18 mouse cellular contexts compared by ENCODE assay signal in the genomic region with DNA sequence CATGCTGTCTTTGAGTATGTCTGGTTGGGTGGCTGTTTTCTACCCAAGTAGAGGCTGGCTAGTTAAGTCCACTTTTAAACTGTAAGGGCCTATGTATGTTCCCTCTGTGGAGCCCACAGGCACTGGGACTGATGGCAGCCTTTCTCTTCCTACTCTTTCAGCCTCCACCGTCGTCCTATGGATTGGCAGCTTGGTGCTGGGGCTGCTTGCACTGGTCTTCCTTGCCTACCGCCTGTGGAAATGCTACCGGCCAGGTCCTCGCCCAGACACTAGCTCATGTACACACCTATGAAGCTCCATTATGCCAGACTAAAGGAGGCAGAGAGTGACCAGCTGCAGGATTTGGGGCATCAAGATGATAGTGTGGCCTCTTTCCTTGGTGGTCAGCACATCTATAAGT. TPM values are rescaled to one million over a fixed set of nuclear protein-coding genes. Genes with fewer than 3 reads are reported as not detected.
A peak's percentile ranks its signal among the peaks of the same experiment; 100 is the strongest.
DNase-seq lines count a peak whose midpoint lies in the region; ATAC-seq and TF ChIP-seq lines count a peak whose summit lies in the region.
"Had no signal": no experiment of that assay in that cellular context is flagged by ENCODE, and none has a peak within 500 bp of the region (broad histone marks: within the 10 kb centered on the region; RNA-seq: fewer than 3 reads in every experiment).

No protein-coding gene starts in this region.

- 0 out of 2 replicates have a peak, but pooled peaks cover 2% of the 10 kb centered on the region for H3K36me3 ChIP-seq in forebrain, embryonic 14.5 days (ENCODE audit: control insufficient read depth, insufficient read depth, low read length)
- H3K36me3 ChIP-seq in midbrain, embryonic 10.5 days: peaks cover 17% of the 10 kb centered on the region
- H3K36me3 ChIP-seq in neural tube, embryonic 14.5 days (ENCODE audit: control insufficient read depth, insufficient read depth, low read length): no peaks in the 10 kb centered on the region
- H3K36me3 ChIP-seq: stomach, embryonic 15.5 days had no signal

- H3K9ac ChIP-seq in forebrain, embryonic 14.5 days (ENCODE audit: low read length): 0 out of 2 replicates have a peak overlapping the region, but pooled peaks have one; percentile 43
- H3K9ac ChIP-seq in neural tube, embryonic 14.5 days (replicated peaks; ENCODE audit: low read depth, low read length): 0 out of 2 replicates have a peak overlapping the region, but pooled peaks have one; percentile 5
- H3K9ac ChIP-seq: stomach, embryonic 15.5 days had no signal

- WGBS in forebrain, embryonic 14.5 days: 82% methylated on average over 5 of the region's 5 CpGs
- 86% methylated on average over 5 of the region's 5 CpGs for WGBS in midbrain, embryonic 10.5 days
- 86% methylated on average over 5 of the region's 5 CpGs for WGBS in neural tube, embryonic 14.5 days

- H3K4me3 ChIP-seq in layer of hippocampus, adult 2 months: no peak overlapping the region
- peak overlapping the region; percentile 93 for H3K4me3 ChIP-seq in forebrain, embryonic 14.5 days (ENCODE audit: low read depth, low read length)
- H3K4me3 ChIP-seq in midbrain, embryonic 10.5 days: peak overlapping the region; percentile 96; the same call in 1 of the 2 replicates
- H3K4me3 ChIP-seq in neural tube, embryonic 14.5 days (ENCODE audit: low read depth, low read length): no peak overlapping the region; the same call in 1 of the 2 replicates

- no peaks in the 10 kb centered on the region for H3K27me3 ChIP-seq in forebrain, embryonic 14.5 days (replicated peaks; ENCODE audit: control insufficient read depth, insufficient read depth, low read length)
- H3K27me3 ChIP-seq in midbrain, embryonic 10.5 days (ENCODE audit: low read depth, poor library complexity, severe bottlenecking): 0 out of 2 replicates have a peak, but pooled peaks cover 5% of the 10 kb centered on the region
- H3K27me3 ChIP-seq in neural tube, embryonic 14.5 days (ENCODE audit: control insufficient read depth, insufficient read depth, low read length): no peaks in the 10 kb centered on the region
- H3K27me3 ChIP-seq: stomach, embryonic 15.5 days had no signal

- peak overlapping the region; percentile 96 for H3K27ac ChIP-seq in layer of hippocampus, adult 2 months
- peak overlapping the region; percentile 55; the same call in 1 of the 2 replicates for H3K27ac ChIP-seq in forebrain, embryonic 14.5 days (ENCODE audit: low read depth, low read length)
- H3K27ac ChIP-seq in midbrain, embryonic 10.5 days (replicated peaks): peak overlapping the region; percentile 98
- peak overlapping the region; percentile 97 for H3K27ac ChIP-seq in neural tube, embryonic 14.5 days (ENCODE audit: low read depth, low read length)
- H3K27ac ChIP-seq: kidney, postnatal 0 days had no signal

- no peaks in the 10 kb centered on the region for H3K9me3 ChIP-seq in forebrain, embryonic 14.5 days (replicated peaks; ENCODE audit: control insufficient read depth, low read length)
- no peaks in the 10 kb centered on the region for H3K9me3 ChIP-seq in midbrain, embryonic 10.5 days (replicated peaks)
- no peaks in the 10 kb centered on the region for H3K9me3 ChIP-seq in neural tube, embryonic 14.5 days (ENCODE audit: control insufficient read depth, low read length)
- H3K9me3 ChIP-seq: stomach, embryonic 15.5 days had no signal

- no peak for DNase-seq in layer of hippocampus, adult 2 months (ENCODE audit: low spot score in 2 of 2)
- no peak for DNase-seq in layer of hippocampus, postnatal 10 days (ENCODE audit: low spot score in 2 of 2)
- DNase-seq in forebrain, embryonic 14.5 days (ENCODE audit: low spot score): no peak
- no peak for DNase-seq in midbrain, embryonic 10.5 days (ENCODE audit: low spot score)
- no peak for DNase-seq in frontal cortex, adult 2 months (ENCODE audit: extremely low spot score in 1 of 2, low spot score in 1 of 2)
- DNase-seq: retina, postnatal 1 day had no signal

- H3K4me2 ChIP-seq in forebrain, embryonic 14.5 days (ENCODE audit: low read length): peak overlapping the region; percentile 97
- peak overlapping the region; percentile 53 for H3K4me2 ChIP-seq in neural tube, embryonic 14.5 days (ENCODE audit: low read depth, low read length)

- TF ChIP-seq CTCF in layer of hippocampus, adult 2 months (conservative IDR thresholded peaks at IDR 0.05): no peak

- ATAC-seq in forebrain, embryonic 14.5 days: no peak
- no peak for ATAC-seq in neural tube, embryonic 14.5 days (ENCODE audit: low read depth)
- no peak for ATAC-seq in activated CD4-positive, CD25-positive, alpha-beta regulatory T cell, adult 4 months

- H3K4me1 ChIP-seq in forebrain, embryonic 14.5 days (ENCODE audit: control insufficient read depth, insufficient read depth, low read length): peaks cover 12% of the 10 kb centered on the region
- H3K4me1 ChIP-seq in midbrain, embryonic 10.5 days: peaks cover 42% of the 10 kb centered on the region
- peaks cover 17% of the 10 kb centered on the region for H3K4me1 ChIP-seq in neural tube, embryonic 14.5 days (ENCODE audit: control insufficient read depth, insufficient read depth, low read length)

RNA-seq across cellular contexts. Expression of a gene that starts 1.1 kb away (rescaled TPM):
- total RNA-seq in layer of hippocampus, adult 2 months (2021): 10 to 100 TPM; 67.8 to 73.5 TPM
- 10 to 100 TPM; 68.5 to 80.9 TPM for total RNA-seq in layer of hippocampus, postnatal 10 days (2021)
- polyA plus RNA-seq in forebrain, embryonic 14.5 days (2014; fragmentation: Nextera tagmentation; extraction: Ambion mirVana): 101 and 105 TPM in 2 replicates
- 68.3 and 74.9 TPM in 2 replicates for polyA plus RNA-seq in midbrain, embryonic 10.5 days (2016; fragmentation: Nextera tagmentation; extraction: Ambion mirVana)
- polyA plus RNA-seq in neural tube, embryonic 14.5 days (2014; fragmentation: Nextera tagmentation; extraction: Ambion mirVana): 104 and 118 TPM in 2 replicates
- polyA plus RNA-seq in activated CD4-positive, CD25-positive, alpha-beta regulatory T cell, adult 4 months (2017; shearing (Covaris generic)): 10 to 100 TPM; 22.5 to 32.9 TPM
- 89.4 and 92.3 TPM in 2 replicates for polyA plus RNA-seq in frontal cortex, adult 2 months (2012; rRNA removed)

RNA-seq across cellular contexts. Expression of a gene that starts 3.7 kb away (rescaled TPM):
- total RNA-seq in layer of hippocampus, adult 2 months (2021): not detected
- under 1 TPM in 1 of 2 experiments, not detected in 1; 0.32 TPM for total RNA-seq in layer of hippocampus, postnatal 10 days (2021)
- polyA plus RNA-seq in forebrain, embryonic 14.5 days (2014; fragmentation: Nextera tagmentation; extraction: Ambion mirVana): 1.1 and 1.2 TPM in 2 replicates
- polyA plus RNA-seq in midbrain, embryonic 10.5 days (2016; fragmentation: Nextera tagmentation; extraction: Ambion mirVana): 0.89 and 1.1 TPM in 2 replicates
- 0.82 and 1.2 TPM in 2 replicates for polyA plus RNA-seq in neural tube, embryonic 14.5 days (2014; fragmentation: Nextera tagmentation; extraction: Ambion mirVana)
- polyA plus RNA-seq in activated CD4-positive, CD25-positive, alpha-beta regulatory T cell, adult 4 months (2017; shearing (Covaris generic)): under 1 TPM in 1 of 2 experiments, not detected in 1; 0.60 TPM
- not detected in 2 replicates for polyA plus RNA-seq in frontal cortex, adult 2 months (2012; rRNA removed)
- total RNA-seq: adrenal gland, postnatal 36 days had no signal
- polyA plus RNA-seq: macrophage had no signal

RNA-seq across cellular contexts. Expression of a gene that starts 13.9 kb away (rescaled TPM):
- total RNA-seq in layer of hippocampus, adult 2 months (2021): 10 to 100 TPM; 73.1 to 79.8 TPM
- 10 to 100 TPM; 54.8 to 56.2 TPM for total RNA-seq in layer of hippocampus, postnatal 10 days (2021)
- polyA plus RNA-seq in forebrain, embryonic 14.5 days (2014; fragmentation: Nextera tagmentation; extraction: Ambion mirVana): 76.0 and 76.9 TPM in 2 replicates
- polyA plus RNA-seq in midbrain, embryonic 10.5 days (2016; fragmentation: Nextera tagmentation; extraction: Ambion mirVana): 223 and 270 TPM in 2 replicates
- 69.7 and 74.6 TPM in 2 replicates for polyA plus RNA-seq in neural tube, embryonic 14.5 days (2014; fragmentation: Nextera tagmentation; extraction: Ambion mirVana)
- polyA plus RNA-seq in activated CD4-positive, CD25-positive, alpha-beta regulatory T cell, adult 4 months (2017; shearing (Covaris generic)): 10 to 100 TPM; 17.4 to 27.5 TPM
- polyA plus RNA-seq in frontal cortex, adult 2 months (2012; rRNA removed): 96.3 and 111 TPM in 2 replicates

RNA-seq across cellular contexts. Expression of a gene that starts 20.7 kb away (rescaled TPM):
- total RNA-seq in layer of hippocampus, adult 2 months (2021): 1 to 10 TPM; 3.3 to 4.0 TPM
- 1 to 10 TPM; 1.6 to 1.8 TPM for total RNA-seq in layer of hippocampus, postnatal 10 days (2021)
- polyA plus RNA-seq in forebrain, embryonic 14.5 days (2014; fragmentation: Nextera tagmentation; extraction: Ambion mirVana): 1.4 and 1.5 TPM in 2 replicates
- 0.98 and 1.0 TPM in 2 replicates for polyA plus RNA-seq in midbrain, embryonic 10.5 days (2016; fragmentation: Nextera tagmentation; extraction: Ambion mirVana)
- polyA plus RNA-seq in neural tube, embryonic 14.5 days (2014; fragmentation: Nextera tagmentation; extraction: Ambion mirVana): 1.1 and 1.3 TPM in 2 replicates
- polyA plus RNA-seq in activated CD4-positive, CD25-positive, alpha-beta regulatory T cell, adult 4 months (2017; shearing (Covaris generic)): under 1 TPM; 0.52 to 0.62 TPM
- polyA plus RNA-seq in frontal cortex, adult 2 months (2012; rRNA removed): 1.8 and 2.1 TPM in 2 replicates
- polyA plus RNA-seq: macrophage had no signal

RNA-seq across cellular contexts. Expression of a gene that starts 22.5 kb away (rescaled TPM):
- under 1 TPM; 0.29 to 0.38 TPM for total RNA-seq in layer of hippocampus, adult 2 months (2021)
- total RNA-seq in layer of hippocampus, postnatal 10 days (2021): under 1 TPM; 0.39 to 0.62 TPM
- 0.14 and 0.17 TPM in 2 replicates for polyA plus RNA-seq in forebrain, embryonic 14.5 days (2014; fragmentation: Nextera tagmentation; extraction: Ambion mirVana)
- polyA plus RNA-seq in midbrain, embryonic 10.5 days (2016; fragmentation: Nextera tagmentation; extraction: Ambion mirVana): not detected in 2 replicates
- not detected in 2 replicates for polyA plus RNA-seq in neural tube, embryonic 14.5 days (2014; fragmentation: Nextera tagmentation; extraction: Ambion mirVana)
- polyA plus RNA-seq in activated CD4-positive, CD25-positive, alpha-beta regulatory T cell, adult 4 months (2017; shearing (Covaris generic)): not detected
- 0.22 and 0.25 TPM in 2 replicates for polyA plus RNA-seq in frontal cortex, adult 2 months (2012; rRNA removed)
- total RNA-seq: adrenal gland, postnatal 36 days; ES-E14 had no signal
- polyA plus RNA-seq: gonadal fat pad, adult 2 months; heart, embryonic 14.5 days; kidney, postnatal 0 days; limb, embryonic 11.5 days; liver, embryonic 16.5 days; macrophage; small intestine, adult 2 months; stomach, embryonic 15.5 days had no signal

Comparison
In these comparisons a context has a peak if more than half of its experiments do, and no peak if none do; other contexts are left out.
1. H3K4me3 ChIP-seq: peak in forebrain, embryonic 14.5 days (single experiment) and midbrain, embryonic 10.5 days (single experiment); none in layer of hippocampus, adult 2 months (single experiment) and neural tube, embryonic 14.5 days (single experiment).
2. Peak in every context shown above with its lines, with median percentiles within 50 percentile points of each other: H3K27ac ChIP-seq.